In genomic region chr10:4389036-4389435, GRCm38 (mm10) we compare ENCODE assay signal across 8 mouse cellular contexts. TPM values are rescaled to one million over a fixed set of nuclear protein-coding genes. Genes with fewer than 3 reads are reported as not detected.
A peak's percentile ranks its signal among the peaks of the same experiment; 100 is the strongest.
DNase-seq lines count a peak whose midpoint lies in the region; ATAC-seq and TF ChIP-seq lines count a peak whose summit lies in the region.

No protein-coding gene starts in this region.

- peak overlapping the region; percentile 81 for H3K4me2 ChIP-seq in intestine, embryonic 15.5 days (replicated peaks)
- H3K4me2 ChIP-seq in neural tube, embryonic 13.5 days, result peak overlapping the region; percentile 78

- peak overlapping the region; percentile 87 for H3K4me3 ChIP-seq in layer of hippocampus, adult 2 months
- H3K4me3 ChIP-seq in brown adipose tissue, adult 24 weeks (ENCODE audit: insufficient read depth, low read depth, low read length), result peak overlapping the region; percentile 95
- H3K4me3 ChIP-seq in intestine, embryonic 15.5 days (replicated peaks), result peak overlapping the region; percentile 93
- peak overlapping the region; percentile 94 for H3K4me3 ChIP-seq in neural tube, embryonic 13.5 days

- peaks cover 27% of the 10 kb centered on the region for H3K4me1 ChIP-seq in brown adipose tissue, adult 24 weeks (ENCODE audit: control insufficient read depth, insufficient read depth, insufficient read length, low read length)
- peaks cover 17% of the 10 kb centered on the region for H3K4me1 ChIP-seq in intestine, embryonic 15.5 days (replicated peaks)
- peaks cover 52% of the 10 kb centered on the region for H3K4me1 ChIP-seq in neural tube, embryonic 13.5 days (replicated peaks)

- no peak for TF ChIP-seq CTCF in layer of hippocampus, adult 2 months (conservative IDR thresholded peaks at IDR 0.05)

- no peaks in the 10 kb centered on the region for H3K36me3 ChIP-seq in intestine, embryonic 15.5 days
- peaks cover 7% of the 10 kb centered on the region; the same call in 1 of the 2 replicates for H3K36me3 ChIP-seq in neural tube, embryonic 13.5 days

- no peaks in the 10 kb centered on the region for H3K27me3 ChIP-seq in intestine, embryonic 15.5 days (replicated peaks)
- no peaks in the 10 kb centered on the region for H3K27me3 ChIP-seq in neural tube, embryonic 13.5 days

- ATAC-seq in intestine, embryonic 15.5 days, result no peak
- ATAC-seq in neural tube, embryonic 13.5 days (ENCODE audit: low read depth), result no peak

- H3K9ac ChIP-seq in intestine, embryonic 15.5 days, result peak overlapping the region; percentile 98; the same call in 1 of the 2 replicates
- H3K9ac ChIP-seq in neural tube, embryonic 13.5 days, result peak overlapping the region; percentile 98

- peak overlapping the region; percentile 100; the same call in 1 of the 2 replicates for H3K27ac ChIP-seq in layer of hippocampus, adult 2 months
- no peak overlapping the region for H3K27ac ChIP-seq in brown adipose tissue, adult 24 weeks (replicated peaks; ENCODE audit: low read depth, low read length)
- H3K27ac ChIP-seq in intestine, embryonic 15.5 days, result no peak overlapping the region
- no peak overlapping the region for H3K27ac ChIP-seq in neural tube, embryonic 13.5 days (replicated peaks)

- DNase-seq in layer of hippocampus, adult 2 months (ENCODE audit: low spot score in 2 of 2), result no peak
- DNase-seq in layer of hippocampus, adult 9-10 months (ENCODE audit: low spot score), result no peak
- DNase-seq in adipocyte (ENCODE audit: low spot score), result no peak
- DNase-seq in yolk sac, embryonic 10.5 days (ENCODE audit: low spot score), result no peak
- DNase-seq in kidney, adult 11 months, result no peak

- H3K9me3 ChIP-seq in intestine, embryonic 15.5 days, result no peaks in the 10 kb centered on the region
- H3K9me3 ChIP-seq in neural tube, embryonic 13.5 days, result no peaks in the 10 kb centered on the region

- 13% methylated on average over 10 of the region's 10 CpGs for WGBS in intestine, embryonic 15.5 days
- 32% methylated on average over 10 of the region's 10 CpGs for WGBS in neural tube, embryonic 13.5 days

RNA-seq across cellular contexts. Expression of gene Zbtb2, which starts 1.1 kb away (rescaled TPM):
- total RNA-seq in layer of hippocampus, adult 2 months (2021), result 10 to 100 TPM; 11.8 to 13.2 TPM
- 3.6 and 5.0 TPM in 2 replicates for polyA plus RNA-seq in brown adipose tissue, adult 24 weeks (2012; ENCODE audit: insufficient read depth, insufficient read length, missing spikeins)
- 11.7 and 12.0 TPM in 2 replicates for polyA plus RNA-seq in intestine, embryonic 15.5 days (2015; fragmentation: Nextera tagmentation; extraction: Ambion mirVana)
- 16.9 and 17.2 TPM in 2 replicates for polyA plus RNA-seq in neural tube, embryonic 13.5 days (2015; fragmentation: Nextera tagmentation; extraction: Ambion mirVana)

RNA-seq across cellular contexts. Expression of gene Rmnd1, which starts 43.2 kb away (rescaled TPM):
- total RNA-seq in layer of hippocampus, adult 2 months (2021), result 10 to 100 TPM; 33.1 to 44.9 TPM
- 116 and 132 TPM in 2 replicates for polyA plus RNA-seq in brown adipose tissue, adult 24 weeks (2012; ENCODE audit: insufficient read depth, insufficient read length, missing spikeins)
- 44.9 and 50.1 TPM in 2 replicates for polyA plus RNA-seq in intestine, embryonic 15.5 days (2015; fragmentation: Nextera tagmentation; extraction: Ambion mirVana)
- polyA plus RNA-seq in neural tube, embryonic 13.5 days (2015; fragmentation: Nextera tagmentation; extraction: Ambion mirVana), result 52.2 and 58.9 TPM in 2 replicates

RNA-seq across cellular contexts. Expression of gene Armt1, which starts 43.2 kb away (rescaled TPM):
- total RNA-seq in layer of hippocampus, adult 2 months (2021), result 10 to 100 TPM; 24.0 to 24.9 TPM
- 14.7 and 18.2 TPM in 2 replicates for polyA plus RNA-seq in brown adipose tissue, adult 24 weeks (2012; ENCODE audit: insufficient read depth, insufficient read length, missing spikeins)
- 16.4 and 16.6 TPM in 2 replicates for polyA plus RNA-seq in intestine, embryonic 15.5 days (2015; fragmentation: Nextera tagmentation; extraction: Ambion mirVana)
- 15.0 and 15.7 TPM in 2 replicates for polyA plus RNA-seq in neural tube, embryonic 13.5 days (2015; fragmentation: Nextera tagmentation; extraction: Ambion mirVana)
